Mouse (Mus musculus): ENCODE measurements around the gene Sult2b1. TPM values are rescaled to one million over a fixed set of nuclear protein-coding genes. Genes with fewer than 3 reads are reported as not detected.

The Sult2b1 gene
- polyA plus RNA-seq, 1 experiment: not detected

DNA sequence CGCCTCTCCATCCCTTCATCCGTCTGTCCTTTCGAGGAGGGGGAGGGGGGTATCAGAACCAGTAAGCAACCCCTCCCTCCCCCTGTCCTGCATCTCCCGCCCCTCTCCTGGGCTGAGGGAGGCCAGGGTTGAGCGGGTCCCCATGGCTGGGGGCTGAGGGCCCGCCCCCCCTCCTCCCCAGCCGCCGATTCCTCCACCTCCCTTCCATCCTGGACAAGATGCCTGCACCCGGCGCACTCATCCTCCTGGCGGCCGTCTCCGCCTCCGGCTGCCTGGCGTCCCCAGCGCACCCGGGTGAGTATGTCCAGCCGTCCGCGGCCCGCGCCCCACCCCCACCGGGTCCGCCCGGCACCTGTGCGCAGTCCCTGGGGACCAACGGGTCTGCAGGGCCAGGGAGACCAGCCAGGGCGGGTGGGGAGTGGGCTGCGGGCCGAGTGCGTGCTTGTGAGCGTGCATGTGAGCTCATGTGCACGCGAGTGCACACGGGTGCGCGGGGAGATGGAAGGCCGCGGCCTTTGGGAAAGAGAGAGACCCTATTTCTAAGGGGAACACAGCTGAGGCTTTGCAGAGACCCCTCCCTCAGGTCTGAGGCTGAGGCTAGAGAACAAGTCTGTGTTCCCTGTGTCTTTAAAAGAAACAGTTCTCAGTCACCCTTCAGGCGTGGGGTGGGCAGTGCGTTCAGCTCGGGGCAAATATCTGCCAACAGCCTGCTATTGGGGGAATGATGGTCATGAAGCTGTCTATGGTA, 1.1 kb upstream of the Sult2b1 start:
- peaks cover 83% of the 10 kb centered on the region for H3K27me3 ChIP-seq (ENCODE audit: control insufficient read depth)
- H3K9me3 ChIP-seq (ENCODE audit: control insufficient read depth, low read length): peaks cover 3% of the 10 kb centered on the region; the same call in 1 of the 2 replicates
- H3K4me1 ChIP-seq (ENCODE audit: control insufficient read depth): peaks cover 7% of the 10 kb centered on the region
- H3K4me3 ChIP-seq (replicated peaks): no peak overlapping the region
- TF ChIP-seq GATA1 (IDR thresholded peaks at IDR 0.05; ENCODE audit: low read length): no peak
- TF ChIP-seq TAL1 (IDR thresholded peaks at IDR 0.05; ENCODE audit: low read length): no peak
- no peaks in the 10 kb centered on the region for H3K36me3 ChIP-seq (ENCODE audit: control insufficient read depth)

DNA sequence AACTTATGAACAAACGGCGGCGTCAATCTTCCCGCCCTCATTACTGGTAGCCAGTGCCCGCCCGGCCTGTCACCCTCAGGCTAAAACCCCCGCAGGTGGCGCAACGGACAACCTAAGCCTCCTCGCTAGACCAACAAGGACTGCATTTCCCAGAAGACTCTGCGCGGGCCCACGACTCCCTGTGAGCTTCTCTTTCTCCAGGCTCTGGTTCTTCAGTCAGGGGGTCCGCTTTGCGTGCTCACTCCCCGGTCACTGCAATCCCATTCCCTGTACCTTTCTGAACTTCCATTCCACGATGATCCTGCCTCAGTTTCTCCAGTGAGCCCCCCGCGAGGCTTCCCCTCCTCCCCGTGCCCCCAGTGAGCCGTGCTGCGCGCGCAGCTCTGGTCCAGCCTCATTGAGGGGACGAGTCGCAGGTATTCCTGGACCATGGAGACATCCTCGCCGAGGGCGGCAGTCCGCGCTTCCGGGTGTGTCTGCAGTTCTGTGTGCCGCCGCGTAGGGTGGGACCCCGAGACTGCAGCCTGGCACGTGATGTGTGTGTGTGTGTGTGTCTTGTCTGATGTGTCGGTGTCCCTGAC, 868 bp downstream of the Sult2b1 start, which contains the start of gene Lmtk3:
Lmtk3 (plus strand) TSS at position 228 of the 581 bp plus-strand sequence.
- Histone ChIP-seq H3K4me3 (replicated peaks) (peak within 1 kb of the TSS; percentile 53), H3K4me1 (ENCODE audit: control insufficient read depth) (peaks cover 12% of the 10 kb centered on the region), H3K27me3 (ENCODE audit: control insufficient read depth) (peaks cover 86% of the 10 kb centered on the region), H3K36me3 (ENCODE audit: control insufficient read depth) (no peaks in the 10 kb centered on the region), H3K9me3 (ENCODE audit: control insufficient read depth, low read length) (peaks cover 3% of the 10 kb centered on the region; the same call in 1 of the 2 replicates)
- TF ChIP-seq TAL1 (IDR thresholded peaks at IDR 0.05; ENCODE audit: low read length) (no peak), GATA1 (IDR thresholded peaks at IDR 0.05; ENCODE audit: low read length) (no peak)

DNA sequence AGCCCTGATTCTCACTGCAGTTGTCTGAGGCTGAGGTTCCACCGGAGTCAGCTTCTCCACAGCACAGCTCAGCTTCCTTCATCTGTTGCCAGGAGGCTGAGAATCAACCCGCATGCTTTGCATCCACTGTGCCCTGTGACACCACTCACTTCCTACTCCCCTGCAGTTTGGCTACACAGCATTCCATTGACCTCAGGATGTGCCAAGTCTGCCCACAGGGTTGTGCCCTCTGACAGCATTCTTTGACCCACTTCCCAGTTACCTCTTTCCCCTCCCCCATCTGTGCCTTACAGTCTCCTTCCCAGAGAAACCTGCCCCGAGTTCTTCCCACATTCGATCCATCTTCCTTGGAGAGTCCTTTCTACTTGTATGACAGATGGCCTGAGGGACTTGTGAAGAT, 2.2 kb downstream of the Sult2b1 start:
- Histone ChIP-seq H3K36me3 (ENCODE audit: control insufficient read depth) (no peaks in the 10 kb centered on the region), H3K4me1 (ENCODE audit: control insufficient read depth) (peaks cover 12% of the 10 kb centered on the region), H3K27me3 (ENCODE audit: control insufficient read depth) (peaks cover 72% of the 10 kb centered on the region), H3K9me3 (ENCODE audit: control insufficient read depth, low read length) (peaks cover 3% of the 10 kb centered on the region; the same call in 1 of the 2 replicates), H3K4me3 (replicated peaks) (no peak overlapping the region)
- TF ChIP-seq TAL1 (IDR thresholded peaks at IDR 0.05; ENCODE audit: low read length) (no peak), GATA1 (IDR thresholded peaks at IDR 0.05; ENCODE audit: low read length) (no peak)

GRCm38 (mm10) chr7:45779081-45779641, 5.3 kb downstream of the Sult2b1 start:
- peaks cover 12% of the 10 kb centered on the region for H3K4me1 ChIP-seq (ENCODE audit: control insufficient read depth)
- TF ChIP-seq TAL1 (IDR thresholded peaks at IDR 0.05; ENCODE audit: low read length): no peak
- no peak for TF ChIP-seq GATA1 (IDR thresholded peaks at IDR 0.05; ENCODE audit: low read length)
- peaks cover 41% of the 10 kb centered on the region for H3K27me3 ChIP-seq (ENCODE audit: control insufficient read depth)
- no peaks in the 10 kb centered on the region for H3K36me3 ChIP-seq (ENCODE audit: control insufficient read depth)
- H3K4me3 ChIP-seq (replicated peaks): no peak overlapping the region
- no peaks in the 10 kb centered on the region for H3K9me3 ChIP-seq (ENCODE audit: control insufficient read depth, low read length)

DNA sequence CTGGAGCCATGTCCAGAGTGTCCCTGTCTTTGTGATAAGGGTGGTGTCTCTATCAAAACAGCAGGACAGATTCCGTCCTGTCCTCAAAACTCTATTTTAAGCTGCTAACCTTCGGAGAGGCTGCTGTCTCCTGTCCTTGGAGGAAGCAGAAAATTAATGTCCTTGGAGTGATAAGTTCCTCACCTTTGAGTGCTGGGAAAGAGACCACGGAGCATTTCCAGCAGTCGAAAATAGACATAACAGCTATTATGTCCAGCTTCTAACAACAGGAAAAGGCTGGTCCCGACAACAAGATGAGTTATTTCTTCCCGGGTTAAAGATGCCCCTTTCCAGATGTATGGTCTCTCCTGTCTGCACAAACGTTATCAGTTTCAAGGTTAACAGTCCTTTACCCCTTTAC, 9.2 kb downstream of the Sult2b1 start:
- no peak for TF ChIP-seq GATA1 (IDR thresholded peaks at IDR 0.05; ENCODE audit: low read length)
- TF ChIP-seq TAL1 (IDR thresholded peaks at IDR 0.05; ENCODE audit: low read length): no peak
- Histone ChIP-seq H3K4me1 (ENCODE audit: control insufficient read depth) (peaks cover 5% of the 10 kb centered on the region), H3K4me3 (replicated peaks) (no peak overlapping the region), H3K27me3 (ENCODE audit: control insufficient read depth) (peaks cover 18% of the 10 kb centered on the region), H3K36me3 (ENCODE audit: control insufficient read depth) (no peaks in the 10 kb centered on the region), H3K9me3 (ENCODE audit: control insufficient read depth, low read length) (no peaks in the 10 kb centered on the region)

DNA sequence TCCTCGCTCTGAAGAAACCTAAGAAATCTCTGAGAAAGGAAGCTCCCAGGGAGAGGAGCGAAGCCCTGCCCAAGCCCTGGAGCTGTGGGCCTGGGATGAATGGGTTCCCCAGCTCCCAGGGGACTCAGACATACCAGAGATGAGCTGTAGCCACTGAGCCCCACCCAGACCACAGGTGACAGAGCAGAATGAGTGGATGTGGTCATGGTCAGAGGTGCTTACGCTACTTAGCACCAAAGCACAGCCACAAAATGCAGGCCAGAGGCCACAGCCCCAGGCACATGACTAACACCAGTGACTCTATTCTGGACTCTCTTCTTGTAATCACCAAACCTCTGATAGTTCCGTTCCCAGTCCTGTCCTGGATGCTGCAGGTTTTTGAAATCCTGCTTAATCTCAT, 13.4 kb downstream of the Sult2b1 start:
- no peaks in the 10 kb centered on the region for H3K36me3 ChIP-seq (ENCODE audit: control insufficient read depth)
- peaks cover 7% of the 10 kb centered on the region for H3K27me3 ChIP-seq (ENCODE audit: control insufficient read depth)
- H3K9me3 ChIP-seq (ENCODE audit: control insufficient read depth, low read length): no peaks in the 10 kb centered on the region
- no peak overlapping the region for H3K4me3 ChIP-seq (replicated peaks)
- TF ChIP-seq GATA1 (IDR thresholded peaks at IDR 0.05; ENCODE audit: low read length): no peak
- no peak for TF ChIP-seq TAL1 (IDR thresholded peaks at IDR 0.05; ENCODE audit: low read length)
- H3K4me1 ChIP-seq (ENCODE audit: control insufficient read depth): no peaks in the 10 kb centered on the region

DNA sequence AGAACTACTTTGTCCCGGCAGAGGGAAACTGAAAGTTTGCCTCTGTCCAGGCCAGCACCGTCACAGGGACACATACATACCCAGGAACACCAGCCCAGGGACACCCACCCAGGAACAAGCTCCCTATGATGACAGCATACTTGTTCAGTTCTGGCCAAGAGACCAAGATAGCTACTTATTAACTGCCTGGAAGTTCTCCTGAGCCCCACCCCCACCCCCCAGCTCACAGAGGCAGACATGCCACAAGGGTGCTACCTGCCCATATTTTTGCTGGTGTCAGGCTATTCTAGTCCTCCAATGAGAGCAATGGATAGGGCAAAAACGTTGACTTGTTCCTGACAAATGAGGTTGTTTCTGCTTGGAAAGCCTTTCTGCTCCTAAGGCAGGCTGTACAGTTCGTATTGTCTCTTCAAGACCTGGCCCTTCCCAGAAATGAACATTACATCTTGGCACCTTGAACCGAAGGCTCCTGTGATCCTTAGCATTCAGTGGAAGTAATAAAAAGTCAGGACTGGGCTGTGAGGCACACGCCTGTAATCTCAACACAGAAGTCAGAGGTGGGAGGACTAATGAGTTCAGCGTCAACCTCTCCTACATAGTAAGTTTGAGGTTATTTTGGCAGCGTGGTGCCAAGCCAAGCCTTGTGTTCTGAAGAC, 13.9 kb downstream of the Sult2b1 start:
- H3K27me3 ChIP-seq (ENCODE audit: control insufficient read depth): peaks cover 7% of the 10 kb centered on the region
- no peaks in the 10 kb centered on the region for H3K36me3 ChIP-seq (ENCODE audit: control insufficient read depth)
- TF ChIP-seq GATA1 (IDR thresholded peaks at IDR 0.05; ENCODE audit: low read length): no peak
- TF ChIP-seq TAL1 (IDR thresholded peaks at IDR 0.05; ENCODE audit: low read length): no peak
- H3K9me3 ChIP-seq (ENCODE audit: control insufficient read depth, low read length): no peaks in the 10 kb centered on the region
- no peaks in the 10 kb centered on the region for H3K4me1 ChIP-seq (ENCODE audit: control insufficient read depth)
- no peak overlapping the region for H3K4me3 ChIP-seq (replicated peaks)

- no peaks in the 10 kb centered on the region for H3K27me3 ChIP-seq (ENCODE audit: control insufficient read depth)
- no peak overlapping the region for H3K4me3 ChIP-seq (replicated peaks)
- H3K9me3 ChIP-seq (ENCODE audit: control insufficient read depth, low read length): no peaks in the 10 kb centered on the region
- TF ChIP-seq TAL1 (IDR thresholded peaks at IDR 0.05; ENCODE audit: low read length): no peak
- TF ChIP-seq GATA1 (IDR thresholded peaks at IDR 0.05; ENCODE audit: low read length): no peak
- H3K36me3 ChIP-seq (ENCODE audit: control insufficient read depth): no peaks in the 10 kb centered on the region
- no peaks in the 10 kb centered on the region for H3K4me1 ChIP-seq (ENCODE audit: control insufficient read depth)
Measured at GRCm38 (mm10) chr7:45767500-45767899, 17.0 kb downstream of the Sult2b1 start.

DNA sequence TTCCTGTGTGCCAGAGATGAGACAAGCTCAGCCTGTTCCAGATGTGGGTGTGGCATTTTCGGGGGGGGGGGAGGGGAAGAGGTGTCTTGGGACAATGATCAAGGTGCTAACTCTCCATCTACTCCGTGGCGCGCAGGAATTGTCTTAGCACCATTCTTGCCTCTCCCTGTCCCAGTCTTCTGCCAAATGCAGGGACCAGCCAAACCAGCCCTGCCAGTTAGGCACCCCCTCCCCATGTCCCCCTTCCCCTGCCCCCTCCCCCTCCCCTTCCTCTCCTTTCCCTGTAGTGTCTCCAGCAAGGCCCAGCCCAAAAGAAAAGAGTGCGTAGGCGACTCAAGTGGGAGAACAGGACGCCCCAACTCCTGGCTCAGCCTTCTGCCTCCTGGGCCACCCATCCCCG, 17.7 kb downstream of the Sult2b1 start:
- H3K27me3 ChIP-seq (ENCODE audit: control insufficient read depth): no peaks in the 10 kb centered on the region
- H3K4me3 ChIP-seq (replicated peaks): no peak overlapping the region
- no peaks in the 10 kb centered on the region for H3K9me3 ChIP-seq (ENCODE audit: control insufficient read depth, low read length)
- no peaks in the 10 kb centered on the region for H3K4me1 ChIP-seq (ENCODE audit: control insufficient read depth)
- H3K36me3 ChIP-seq (ENCODE audit: control insufficient read depth): no peaks in the 10 kb centered on the region
- no peak for TF ChIP-seq GATA1 (IDR thresholded peaks at IDR 0.05; ENCODE audit: low read length)
- TF ChIP-seq TAL1 (IDR thresholded peaks at IDR 0.05; ENCODE audit: low read length): no peak
